Mouse (Mus musculus): Measurements from ENCODE around the gene Pou6f2.

The Pou6f2 gene

DNA sequence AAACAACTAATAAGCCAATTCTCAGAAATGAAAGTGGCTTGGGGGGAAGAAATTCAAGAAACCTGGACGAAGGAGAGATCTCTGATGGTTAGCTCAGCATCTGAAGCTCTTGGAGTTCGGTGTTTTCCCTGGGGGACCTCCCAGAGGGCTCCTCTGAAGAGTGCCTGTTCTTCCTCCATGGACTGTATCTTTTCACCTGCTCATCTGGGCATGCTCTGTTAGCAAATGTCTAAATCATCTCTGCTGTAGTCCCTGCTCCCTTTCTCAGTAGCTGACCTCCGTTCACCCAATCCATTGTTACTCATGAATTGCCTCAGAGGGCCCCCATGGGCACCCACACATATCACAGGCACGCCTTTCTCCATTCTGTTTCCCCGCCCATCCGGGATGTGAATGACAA lies at the start of gene Pou6f2:
TSS of gene Pou6f2 (minus strand) at position 101 of the 400 bp plus-strand sequence.
- DNase-seq = no peak

GRCm38 (mm10) chr13:18439858-18440257 lies 42.4 kb upstream of the Pou6f2 start:
- DNase-seq = no peak

- DNase-seq = no peak
Observed at GRCm38 (mm10) chr13:18387673-18388072, 9.8 kb downstream of the Pou6f2 start.

DNA sequence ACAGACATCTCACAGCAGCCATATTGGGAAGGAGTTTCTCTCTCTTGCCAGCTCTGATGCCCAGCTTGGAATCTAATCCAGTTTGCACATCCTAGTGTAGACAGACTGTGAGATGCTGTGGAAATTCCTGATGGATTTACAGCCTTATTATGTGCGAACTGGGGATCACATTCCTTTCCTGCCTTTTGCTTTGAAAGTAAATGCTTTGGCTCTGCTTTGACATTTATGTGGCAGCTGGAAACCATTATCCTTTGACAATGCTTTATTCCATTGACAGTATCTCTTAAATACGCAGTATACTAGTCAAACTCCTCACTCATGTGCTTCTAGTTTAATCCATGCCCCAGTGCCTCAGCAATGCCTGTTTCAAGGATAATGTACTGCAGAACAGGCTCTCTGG lies 34.1 kb downstream of the Pou6f2 start:
- DNase-seq = no peak

DNA sequence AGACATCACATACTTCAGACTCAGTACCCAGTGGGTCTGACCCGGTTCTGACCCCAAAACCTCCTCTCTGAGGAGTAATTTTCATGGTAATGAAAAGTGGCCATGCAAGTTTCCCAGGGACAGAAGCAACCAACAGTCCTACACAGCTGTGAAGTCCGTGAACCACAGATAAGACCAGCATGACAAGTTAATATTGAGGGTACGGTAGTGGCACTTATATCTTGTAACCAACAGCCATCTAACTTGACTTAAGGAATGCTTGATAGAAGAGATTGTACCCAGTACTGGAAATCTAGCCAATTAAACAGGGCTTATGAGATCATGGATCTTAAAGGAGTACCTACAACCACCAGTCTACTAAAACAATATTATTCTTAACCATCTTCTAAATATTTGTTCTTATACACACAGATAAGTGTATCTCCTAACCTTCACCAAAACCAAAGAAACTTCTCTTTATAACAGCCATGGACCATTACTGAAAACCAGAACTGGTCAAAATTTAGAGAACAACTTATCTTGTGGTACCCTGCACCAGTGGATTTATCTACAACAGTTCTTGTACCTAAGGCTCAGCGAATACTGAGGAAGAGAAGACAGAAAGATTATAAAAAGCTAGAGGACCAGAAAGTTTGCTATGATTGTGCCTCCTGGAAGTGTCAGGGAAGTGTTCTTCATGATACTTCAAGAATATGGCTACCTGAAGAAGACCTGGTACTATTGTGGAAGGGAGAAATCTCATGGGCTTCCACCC lies 52.7 kb downstream of the Pou6f2 start:
- DNase-seq = no peak

DNA sequence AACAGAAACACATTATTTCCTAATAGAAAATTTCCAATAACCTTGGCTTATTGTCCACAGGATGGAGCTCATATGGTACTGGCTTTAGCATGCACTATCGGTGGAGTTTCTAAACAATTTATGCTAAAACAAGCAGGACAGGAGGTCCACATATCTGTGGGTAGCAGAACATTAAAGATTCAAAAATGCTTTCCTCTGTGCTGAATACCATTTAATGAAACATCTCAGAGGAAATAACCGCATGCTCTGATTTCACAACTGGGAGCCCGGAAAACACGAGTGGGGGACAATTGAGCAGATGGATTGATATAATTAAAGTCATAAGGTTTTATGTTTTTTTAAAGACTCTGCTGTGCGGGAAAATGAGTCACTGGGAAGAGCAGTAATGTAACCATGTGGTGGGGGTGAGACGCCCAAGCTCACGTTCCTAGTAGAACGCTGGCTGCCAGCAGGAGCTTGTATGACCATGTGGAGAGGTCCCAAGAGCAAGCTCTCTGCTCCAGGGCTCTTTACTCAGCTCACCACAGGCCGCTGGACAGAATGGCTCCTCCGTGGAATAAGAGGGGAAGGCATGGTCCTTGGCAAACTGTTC lies 58.5 kb downstream of the Pou6f2 start:
- DNase-seq = no peak

DNA sequence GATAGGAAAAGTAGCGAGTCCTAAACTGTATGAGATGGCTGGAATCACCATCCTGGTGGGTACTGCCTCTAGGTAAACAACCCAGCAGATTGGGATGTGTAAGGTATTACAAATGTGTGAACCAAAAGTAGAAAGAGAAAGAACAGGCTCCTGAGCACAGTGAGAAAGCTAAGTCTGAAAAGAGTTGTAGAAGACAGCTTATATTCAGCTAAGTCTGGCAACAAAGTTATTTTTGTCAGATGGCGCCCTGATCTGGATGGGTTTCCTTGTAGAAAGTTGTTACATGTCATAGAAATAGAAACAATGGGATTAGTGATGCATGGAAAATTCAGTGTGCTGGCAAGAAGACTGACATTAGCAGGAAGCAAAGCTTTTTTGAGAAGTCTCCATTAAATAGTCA lies 59.5 kb downstream of the Pou6f2 start:
- no peak for DNase-seq

GRCm38 (mm10) chr13:18334035-18334434 lies 63.5 kb downstream of the Pou6f2 start:
- DNase-seq = no peak

DNA sequence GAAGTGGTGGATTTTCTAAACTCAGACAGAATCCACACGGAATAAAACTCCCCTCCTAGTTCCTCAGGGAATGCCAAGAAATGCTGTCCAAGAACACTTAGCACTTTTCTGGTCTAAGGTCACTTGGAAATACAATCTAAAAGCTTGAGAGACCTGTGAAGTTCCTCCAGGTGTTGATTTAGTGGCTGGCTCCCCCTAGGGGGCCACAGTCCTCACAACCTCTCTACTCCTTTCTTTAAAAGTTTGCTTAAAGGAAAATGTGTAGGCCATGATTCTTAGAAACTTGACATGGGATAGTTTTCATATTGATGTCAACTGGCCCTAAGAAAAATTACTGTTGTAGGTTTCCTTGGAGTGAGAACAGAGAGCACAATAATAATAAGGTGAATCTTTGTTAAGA lies 64.9 kb downstream of the Pou6f2 start:
- no peak for DNase-seq

DNA sequence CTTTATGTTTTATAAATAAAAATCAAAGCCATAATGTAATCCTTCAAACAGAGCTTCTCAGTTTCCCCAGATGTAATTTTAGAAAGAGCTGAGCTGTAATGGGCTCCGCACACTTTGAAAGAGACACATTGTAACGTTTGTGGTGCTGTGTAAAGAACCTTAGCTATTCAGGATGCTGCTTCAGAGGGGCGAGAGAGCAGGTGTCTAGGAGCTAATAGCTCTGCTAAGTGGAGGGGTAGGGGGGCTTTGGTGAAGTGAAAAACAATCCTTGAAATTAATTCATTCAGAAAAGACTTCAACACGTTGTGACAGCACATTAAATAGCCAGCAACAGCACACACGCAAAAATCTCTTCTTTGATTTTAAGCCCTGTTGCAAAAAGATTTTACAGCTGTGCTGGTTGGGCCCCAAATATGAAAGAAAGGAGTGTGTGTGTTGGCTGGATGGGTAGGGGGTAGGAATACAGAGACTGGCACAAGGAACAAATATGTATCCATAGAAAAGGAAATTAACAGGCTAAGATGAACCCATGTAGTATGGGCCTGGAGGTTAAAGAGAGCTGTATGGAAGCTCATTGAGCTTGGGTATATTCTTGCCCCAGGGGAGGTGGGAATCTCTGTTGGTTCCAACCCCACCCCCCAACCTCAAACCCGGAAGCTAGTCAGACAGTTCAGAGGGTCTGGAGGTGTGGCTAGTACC lies 73.4 kb downstream of the Pou6f2 start:
- no peak for DNase-seq

DNA sequence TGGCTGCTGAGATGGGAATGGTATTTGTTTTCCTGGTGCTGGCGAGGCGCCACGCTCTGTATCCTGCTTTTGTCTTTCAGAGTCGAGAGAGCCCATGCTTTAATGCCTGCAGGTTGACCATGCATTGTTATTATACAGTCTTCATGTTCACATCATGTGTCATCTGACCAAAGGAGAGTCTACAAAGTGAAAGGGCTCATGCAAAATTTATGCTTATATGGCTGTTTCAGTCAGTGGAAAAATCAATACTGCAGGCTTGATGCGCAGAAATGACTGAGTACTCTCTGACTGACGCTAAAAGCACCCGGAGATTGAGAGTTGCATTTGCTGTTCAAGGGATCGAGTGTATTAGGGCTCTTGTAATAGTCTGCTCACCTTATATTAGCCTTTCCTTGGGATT lies 74.1 kb downstream of the Pou6f2 start:
- DNase-seq = no peak

DNA sequence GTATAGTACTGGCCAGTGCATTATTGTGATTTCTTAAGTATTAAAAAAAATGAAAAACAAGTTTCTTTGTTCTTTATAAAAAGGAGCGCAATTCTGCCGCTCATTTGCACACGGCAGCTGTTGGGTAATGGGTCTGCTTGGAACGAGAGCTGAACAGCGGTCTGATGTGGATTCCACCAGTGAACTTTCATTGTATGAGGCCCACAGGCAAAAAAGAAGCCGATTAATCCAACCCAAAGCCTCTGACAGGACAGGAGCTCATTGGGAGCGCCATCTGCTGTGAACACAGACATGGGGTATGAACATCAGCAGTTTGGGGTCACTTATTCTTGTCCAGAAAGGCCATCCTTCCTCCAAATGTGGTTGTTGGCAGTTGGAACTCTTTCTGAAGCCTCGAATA lies 84.9 kb downstream of the Pou6f2 start:
- no peak for DNase-seq

DNA sequence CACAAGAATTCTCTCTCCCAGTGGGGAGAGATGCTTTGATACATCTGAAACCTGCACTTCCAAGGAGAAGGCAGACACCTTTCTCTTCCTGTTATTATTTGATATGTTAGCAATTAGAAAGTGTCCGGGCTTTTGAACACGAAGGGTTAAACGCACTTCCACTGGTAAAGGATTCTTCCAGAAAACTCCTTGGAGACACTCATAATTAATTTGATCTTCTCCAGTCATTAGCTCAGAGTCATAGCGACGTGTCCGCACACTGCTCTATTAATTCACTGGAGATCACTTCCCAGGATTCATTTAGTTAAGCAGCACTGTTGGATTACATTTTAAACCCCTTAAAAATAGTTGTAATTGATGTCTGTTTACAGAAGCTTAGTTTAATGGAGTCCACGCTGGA lies 88.5 kb downstream of the Pou6f2 start:
- DNase-seq = no peak

GRCm38 (mm10) chr13:18306506-18307145 lies 90.9 kb downstream of the Pou6f2 start:
- no peak for DNase-seq

DNA sequence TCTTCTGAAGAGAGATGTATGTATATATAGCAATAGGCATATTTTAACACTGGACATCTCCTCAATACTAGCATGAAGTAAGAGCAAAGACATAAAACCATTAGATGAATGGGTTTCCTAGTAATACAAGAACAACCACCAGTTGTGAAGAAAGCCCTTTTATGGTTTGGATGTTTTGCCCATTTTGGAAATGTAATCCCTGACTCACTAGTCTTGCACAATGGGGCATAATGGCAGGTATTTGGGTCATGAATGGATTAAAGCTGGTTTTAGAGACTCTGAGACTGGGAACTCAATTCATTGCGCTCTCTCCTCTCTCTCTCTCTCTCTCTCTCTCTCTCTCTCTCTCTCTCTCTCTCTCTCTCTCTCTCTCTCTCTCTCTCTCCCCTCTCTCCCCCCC lies 97.5 kb downstream of the Pou6f2 start:
- no peak for DNase-seq

DNA sequence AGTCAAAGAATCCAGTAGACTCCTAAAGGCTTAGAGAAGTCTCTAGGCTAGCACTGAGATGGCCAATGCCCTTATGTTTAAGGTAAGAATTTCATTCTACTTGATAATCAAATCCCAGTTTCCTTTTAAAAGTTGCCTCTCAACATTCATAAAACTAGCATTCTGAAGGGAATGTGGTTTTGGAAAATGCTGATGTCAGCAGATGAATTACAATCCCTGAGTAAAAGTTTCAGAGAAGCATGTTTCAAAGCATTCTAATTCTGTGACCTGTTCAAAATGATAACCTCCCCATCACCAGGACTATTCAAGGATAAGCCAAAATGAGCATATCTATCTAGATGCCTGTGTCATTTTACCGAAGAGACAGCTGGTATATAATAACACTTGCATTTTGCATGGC lies 104.0 kb downstream of the Pou6f2 start:
- DNase-seq = no peak

DNA sequence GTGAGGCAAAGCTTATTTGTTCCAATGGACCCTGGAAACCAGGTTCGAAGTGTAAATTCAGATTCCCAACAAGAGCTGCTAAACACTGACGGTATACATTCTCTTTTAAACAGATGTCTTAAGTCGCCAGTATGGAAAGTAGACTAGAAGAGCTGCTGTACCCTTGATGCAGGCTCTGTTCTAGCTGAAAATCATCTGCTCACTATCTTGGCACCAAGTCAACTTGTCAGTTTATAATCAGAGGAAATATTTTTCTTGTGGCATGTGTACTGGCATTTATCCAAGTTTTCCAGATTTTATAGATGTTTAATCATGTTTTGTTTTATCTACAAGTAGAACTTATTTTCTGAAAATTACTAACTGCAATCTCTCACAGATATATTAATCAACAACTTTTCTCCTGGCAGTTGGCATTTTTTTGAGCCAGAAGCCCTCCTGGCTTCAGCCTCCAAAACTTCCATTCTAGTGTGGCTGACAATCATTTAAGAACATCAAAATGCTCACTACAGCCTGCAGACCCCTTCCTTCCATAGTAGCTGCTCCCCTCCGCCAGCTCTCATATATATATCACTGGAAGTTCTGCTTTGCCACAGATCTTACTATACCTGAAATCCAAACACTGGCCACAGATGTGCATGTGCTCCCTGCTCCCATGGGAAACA lies 107.1 kb downstream of the Pou6f2 start:
- DNase-seq = no peak

DNA sequence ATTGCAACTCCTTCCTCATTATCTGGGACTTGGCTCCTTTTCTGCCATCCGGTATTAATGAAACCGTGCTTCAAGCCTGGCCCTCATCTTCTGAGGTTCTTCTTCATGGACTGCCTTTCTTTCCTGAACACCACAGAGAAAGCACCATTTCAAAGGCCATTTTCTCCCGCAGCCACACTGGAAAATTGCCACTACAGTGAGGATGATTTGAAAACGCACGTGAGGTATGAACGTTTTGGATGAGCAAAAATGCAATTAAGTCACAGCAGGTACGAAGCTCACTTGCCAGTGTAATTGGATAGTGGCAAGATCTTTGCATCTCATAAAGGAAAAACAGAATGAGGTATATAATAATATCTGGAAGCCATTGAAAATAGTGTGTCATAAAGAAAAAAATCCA lies 110.0 kb downstream of the Pou6f2 start:
- no peak for DNase-seq

DNA sequence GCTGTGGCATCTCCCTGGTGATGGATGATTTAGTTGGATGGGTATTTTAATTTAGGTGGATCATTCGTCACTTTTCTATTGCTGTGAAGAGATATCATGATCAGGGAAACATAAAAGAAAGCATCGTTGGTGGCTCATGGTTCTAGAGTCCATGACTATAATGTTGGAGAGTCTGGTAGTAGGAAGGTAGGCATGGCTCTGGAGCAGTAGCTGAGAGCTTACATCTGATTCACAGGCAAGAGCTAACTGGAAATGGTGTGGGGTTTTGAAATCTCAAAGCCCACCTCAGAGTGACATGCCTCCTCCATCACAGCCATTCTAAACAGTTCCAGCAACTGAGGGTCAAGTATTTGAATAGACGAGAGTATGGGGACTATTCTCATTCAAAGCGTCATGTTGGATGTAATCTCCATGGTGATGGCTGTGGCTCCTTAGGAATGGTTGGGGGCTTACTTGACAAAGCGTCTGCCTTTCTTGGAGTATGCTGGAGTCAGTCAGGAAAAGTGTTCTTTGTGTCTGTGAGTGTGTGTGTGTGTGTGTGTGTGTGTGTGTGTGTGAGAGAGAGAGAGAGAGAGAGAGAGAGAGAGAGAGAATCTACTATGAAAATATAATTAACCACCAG lies 115.0 kb downstream of the Pou6f2 start:
- no peak for DNase-seq

GRCm38 (mm10) chr13:18281084-18281483 lies 116.4 kb downstream of the Pou6f2 start:
- DNase-seq = no peak

- DNase-seq = no peak
Observed at GRCm38 (mm10) chr13:18253131-18253530, 144.4 kb downstream of the Pou6f2 start.

GRCm38 (mm10) chr13:18218566-18219234 lies 178.8 kb downstream of the Pou6f2 start:
- no peak for DNase-seq

Measured in thymus, adult 18-20 months (tissue).